Mouse (Mus musculus) frontal cortex, postnatal 36 days (tissue): ENCODE measurements around the gene Grn.
"Not testable (repeated sequence)": the region's sequence is repeated elsewhere in the genome, so short reads cannot be mapped to it uniquely, and the experiment has no call there.

Experiments used
- DNase-seq, 2 experiments: peaks; one replicate each; pipeline ENCODE4 v3.0.0; 2022; ENCODE audit warnings: low spot score in 2 of 2

The Grn gene

DNA sequence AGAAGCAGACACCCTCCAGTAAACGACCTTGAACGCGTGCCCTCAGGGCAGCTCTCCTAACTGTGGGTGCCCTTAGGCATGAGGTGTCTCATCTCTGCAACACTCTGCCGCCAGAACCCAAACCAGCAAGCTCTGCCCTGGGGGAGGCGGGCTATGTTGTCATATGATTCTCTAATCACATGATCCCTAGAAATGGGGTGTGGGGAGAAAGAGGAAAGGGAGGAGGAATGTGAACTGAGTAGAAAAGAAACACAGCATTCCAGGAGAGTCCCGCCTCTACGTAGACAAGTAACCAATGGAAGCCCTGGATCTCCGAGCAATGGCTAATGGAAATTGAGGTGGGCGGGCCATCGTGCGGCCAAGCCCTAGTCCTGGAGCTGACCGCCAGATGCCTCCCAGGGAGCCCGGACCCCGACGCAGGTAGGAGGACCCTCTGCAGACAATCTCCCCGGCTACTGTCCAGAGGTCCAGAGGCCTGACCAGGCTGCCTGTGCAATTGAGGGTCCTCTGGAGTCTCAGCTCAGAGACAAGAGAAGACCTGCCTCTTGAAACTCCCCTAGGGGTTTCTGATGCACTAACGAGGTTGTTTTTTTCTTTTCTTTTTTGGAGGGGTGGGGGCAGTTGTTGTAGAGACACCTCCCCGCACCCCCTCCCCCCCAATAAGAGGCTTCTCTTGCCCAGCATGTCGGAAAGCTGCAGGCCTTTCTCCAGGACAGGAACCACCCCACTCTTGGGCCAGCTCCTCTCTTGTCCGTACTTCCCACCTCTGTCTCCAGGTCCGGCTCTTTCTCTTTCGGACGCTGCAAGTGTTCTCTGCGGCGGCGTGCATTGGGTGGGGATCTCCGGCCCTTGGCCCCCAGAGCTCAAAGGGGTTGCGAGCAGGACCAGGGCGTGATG, at the start of gene Grn:
Gene Grn, plus strand, starts transcription at position 195 of the 897 bp plus-strand sequence.
- peak; percentile 86 to 94 for DNase-seq

DNA sequence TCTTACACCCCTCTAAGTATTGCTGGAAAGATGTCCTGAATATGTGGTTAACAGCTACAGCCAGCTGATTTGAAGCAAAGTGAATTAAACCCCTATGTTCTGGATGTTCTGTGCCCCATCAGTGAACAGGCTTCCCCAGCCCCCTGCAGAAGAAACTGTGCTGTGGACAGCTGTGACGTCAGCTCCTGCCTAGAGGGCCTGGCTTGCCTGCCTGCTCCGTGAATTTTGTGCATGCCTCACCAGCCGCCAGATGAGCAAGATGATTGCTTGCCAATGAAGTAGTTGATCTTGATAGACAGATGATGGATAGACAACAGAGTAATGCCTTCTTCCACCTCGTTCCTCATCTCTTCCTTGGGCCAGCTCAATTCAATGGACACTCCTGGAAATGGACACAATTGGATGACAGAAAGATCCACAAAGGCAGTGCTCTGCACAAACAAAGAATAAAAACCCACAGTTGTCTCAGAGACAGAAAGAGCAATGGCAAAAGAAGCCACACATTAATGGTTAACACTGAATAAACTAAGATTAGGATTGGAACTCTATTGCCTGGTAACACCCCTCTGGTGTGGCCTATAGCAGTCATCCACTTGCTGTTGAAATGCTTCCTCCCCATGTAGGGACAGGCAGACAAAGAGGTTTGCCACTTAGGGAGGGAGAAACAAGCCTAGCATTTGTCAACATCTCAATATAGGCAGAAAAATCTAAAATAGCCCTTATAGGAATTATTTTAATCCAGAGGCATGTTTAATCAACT, 48.6 kb upstream of the Grn start:
- DNase-seq: no peak

DNA sequence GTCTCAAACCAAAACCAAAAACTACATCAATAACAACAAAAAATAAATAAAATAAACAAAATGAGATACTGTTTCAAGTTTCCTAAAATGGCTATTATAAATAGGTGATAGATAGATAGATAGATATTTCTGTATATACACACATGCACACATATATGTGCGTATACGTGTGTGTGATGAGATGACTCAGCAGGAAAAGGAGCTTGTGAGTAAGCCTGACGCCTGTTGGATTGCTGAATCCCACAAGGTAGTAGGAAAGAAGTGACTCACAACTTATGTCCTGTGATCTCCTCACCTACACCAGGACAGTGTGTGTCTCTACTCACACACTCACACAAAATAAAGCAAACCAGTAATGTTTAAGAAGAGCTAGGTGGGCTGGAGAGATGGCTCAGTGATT, 47.3 kb upstream of the Grn start:
- no peak for DNase-seq

DNA sequence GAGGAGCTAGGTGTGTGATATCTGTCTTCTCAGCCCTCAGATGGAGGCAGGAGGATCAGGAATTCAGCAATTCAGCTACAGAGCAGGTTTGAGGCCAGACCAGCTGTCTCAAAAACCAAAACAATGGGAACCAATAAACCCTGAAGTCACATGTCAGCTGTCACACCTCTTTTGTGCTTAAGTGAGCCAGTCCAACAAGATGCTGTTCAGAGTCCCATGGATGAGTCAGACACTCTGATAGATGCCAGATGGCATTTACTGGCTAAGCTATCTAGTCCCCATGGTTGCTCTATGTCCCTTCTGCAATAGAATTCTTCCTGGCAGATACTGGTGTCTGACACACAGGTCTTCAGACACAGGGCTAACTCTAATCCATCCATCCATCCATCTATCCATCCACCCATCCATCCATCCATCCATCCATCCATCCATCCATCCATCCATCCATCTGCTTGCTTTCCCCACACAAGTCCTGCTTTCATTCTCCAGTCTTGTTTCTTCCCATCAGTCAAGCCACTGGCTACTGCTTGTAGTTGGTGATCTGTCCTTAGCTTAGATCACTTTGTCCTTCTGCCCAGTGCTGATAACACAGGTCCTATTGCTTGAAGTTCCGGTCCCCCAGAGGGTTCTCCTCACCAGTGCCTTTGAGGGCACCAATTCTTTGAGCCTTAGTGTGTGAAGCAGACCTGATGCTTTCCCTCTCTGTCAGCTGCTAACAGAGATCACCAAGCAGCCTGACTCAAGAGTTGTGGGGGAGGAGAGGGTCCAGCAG, 46.6 kb upstream of the Grn start:
- no peak for DNase-seq

DNA sequence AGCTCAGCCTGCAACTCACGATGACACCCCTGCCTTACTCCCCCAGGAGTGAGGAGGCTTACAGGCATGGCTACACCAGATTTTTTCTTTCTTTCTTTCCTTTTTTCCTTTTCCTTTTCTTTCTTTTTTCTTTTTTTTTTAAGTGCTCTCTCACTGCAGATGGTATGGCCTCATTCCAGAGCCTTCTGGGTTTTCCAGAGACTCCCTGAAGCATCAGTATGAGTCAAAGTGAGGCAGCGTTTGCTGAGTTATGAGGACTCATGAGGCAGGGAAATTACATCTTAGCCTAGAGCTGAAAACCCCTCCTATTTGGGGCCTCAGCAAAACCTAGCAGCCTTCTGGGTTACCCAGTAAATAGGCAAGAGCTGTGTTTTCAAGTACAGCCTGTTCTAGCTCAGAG, 45.7 kb upstream of the Grn start:
- peak in 1 of 2 experiments; percentile 65 for DNase-seq

DNA sequence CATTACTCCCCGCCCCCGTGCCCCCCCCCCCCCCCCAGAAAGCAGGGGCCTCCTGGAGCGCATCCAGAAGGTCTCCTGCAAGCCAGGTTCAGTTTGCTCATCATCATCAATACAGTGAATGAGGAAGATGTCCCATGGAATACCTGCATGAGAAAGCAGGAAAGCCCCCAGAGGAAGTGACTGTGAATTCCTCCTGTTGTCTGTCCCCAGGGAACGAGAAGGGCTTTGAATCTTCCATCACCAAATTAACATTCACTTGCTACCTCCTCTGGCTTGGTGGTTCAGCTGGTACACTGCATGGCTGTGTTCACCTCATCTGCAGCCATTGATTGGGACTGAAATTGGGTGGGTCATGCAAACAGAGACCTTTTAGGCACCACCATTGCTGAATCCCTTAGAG, 45.0 kb upstream of the Grn start:
- no peak for DNase-seq

DNA sequence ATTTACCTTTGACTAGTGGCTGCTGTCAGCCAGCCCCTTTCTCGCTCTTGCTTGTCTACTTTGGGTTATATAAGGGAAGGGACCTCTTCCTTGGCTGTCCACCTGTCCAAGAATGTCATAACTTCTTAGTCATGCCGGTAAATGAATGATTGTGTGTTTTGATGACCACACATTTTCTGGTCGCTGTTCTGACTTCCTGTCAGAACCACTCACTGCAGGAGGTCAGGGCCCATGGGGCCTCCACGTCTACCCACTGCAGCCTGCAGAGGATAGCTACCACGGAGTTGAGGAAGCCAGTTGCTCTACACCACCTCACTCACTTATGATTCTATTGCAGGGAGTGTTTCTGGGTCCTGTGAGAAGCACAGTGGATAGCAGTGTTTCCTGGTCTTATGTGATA, 44.0 kb upstream of the Grn start:
- no peak for DNase-seq

DNA sequence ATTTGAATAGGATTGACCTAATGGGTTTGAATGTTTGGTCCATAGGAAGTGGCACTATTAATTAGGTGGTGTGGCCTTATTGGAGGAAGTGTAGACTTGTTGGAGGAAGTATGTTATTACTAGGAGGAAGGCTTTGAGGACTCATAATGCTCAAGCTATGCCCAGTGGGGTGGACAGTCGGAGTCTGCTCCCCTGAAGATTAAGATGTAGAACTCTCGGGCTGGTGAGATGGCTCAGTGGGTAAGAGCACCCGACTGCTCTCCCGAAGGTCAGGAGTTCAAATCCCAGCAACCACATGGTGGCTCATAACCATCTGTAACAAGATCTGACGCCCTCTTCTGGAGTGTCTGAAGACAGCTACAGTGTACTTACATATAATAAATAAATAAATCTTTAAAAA, 40.7 kb upstream of the Grn start:
- not testable (repeated sequence) for DNase-seq

DNA sequence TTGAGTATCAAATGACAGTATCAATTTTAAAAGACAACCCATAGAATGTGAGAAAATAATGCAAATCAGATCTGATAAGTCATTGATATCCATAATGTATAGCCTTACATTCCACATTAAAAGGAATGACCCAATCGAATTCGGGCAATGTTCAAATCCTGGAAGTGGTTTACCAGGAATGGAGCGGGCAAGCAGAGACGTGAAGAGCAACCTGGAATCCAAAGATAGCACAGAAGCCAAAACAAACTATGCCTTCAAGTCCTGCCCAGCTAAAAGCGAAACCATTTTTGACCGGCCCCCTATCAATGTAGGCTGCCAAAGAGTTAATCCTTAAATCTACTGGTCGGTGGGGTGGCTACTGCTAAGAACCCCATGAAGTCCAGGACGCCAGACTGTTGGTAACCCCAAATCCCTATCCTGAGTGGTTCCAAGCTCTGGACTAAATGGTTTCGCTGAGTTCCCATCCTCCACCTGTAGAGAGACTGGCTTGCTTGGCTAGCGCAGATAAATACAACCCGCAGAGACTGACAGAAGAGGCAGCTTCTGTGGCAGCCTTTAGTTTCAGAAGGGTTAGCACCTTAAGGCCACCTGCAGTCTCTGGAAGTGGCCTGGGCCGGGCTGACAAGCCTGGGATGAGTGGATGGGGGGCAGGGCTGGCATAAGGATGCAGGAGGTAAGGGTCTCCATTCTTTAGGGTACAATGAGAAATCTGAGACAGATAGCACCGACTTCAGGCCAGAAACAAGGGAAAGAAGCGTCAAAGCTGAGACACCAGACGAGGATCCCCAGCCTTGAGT, 37.5 kb upstream of the Grn start:
- no peak for DNase-seq

DNA sequence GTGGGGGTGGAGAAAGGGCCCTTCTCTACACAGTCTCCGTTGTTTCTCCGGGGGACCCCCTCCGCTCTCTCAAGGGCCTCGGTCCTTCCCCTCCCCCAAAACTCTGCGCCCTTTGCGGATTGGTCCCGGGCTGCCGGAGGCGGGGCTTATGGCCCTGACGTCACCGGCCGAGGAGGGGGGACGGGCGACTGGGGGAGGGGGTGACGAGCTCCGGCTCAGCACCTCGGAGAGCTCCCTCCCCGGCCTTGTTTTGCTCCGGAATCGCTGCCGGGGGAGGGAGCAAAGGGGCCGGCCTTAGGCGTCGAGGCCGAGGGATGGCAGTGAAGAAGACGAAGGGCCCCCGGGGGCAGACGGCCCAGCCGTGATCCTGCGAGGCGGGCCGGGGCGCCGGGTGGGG, 36.9 kb upstream of the Grn start, which contains the start of gene Rundc3a:
Gene Rundc3a, plus strand, starts transcription at position 166 of the 397 bp plus-strand sequence.
- DNase-seq: peak; percentile 95

DNA sequence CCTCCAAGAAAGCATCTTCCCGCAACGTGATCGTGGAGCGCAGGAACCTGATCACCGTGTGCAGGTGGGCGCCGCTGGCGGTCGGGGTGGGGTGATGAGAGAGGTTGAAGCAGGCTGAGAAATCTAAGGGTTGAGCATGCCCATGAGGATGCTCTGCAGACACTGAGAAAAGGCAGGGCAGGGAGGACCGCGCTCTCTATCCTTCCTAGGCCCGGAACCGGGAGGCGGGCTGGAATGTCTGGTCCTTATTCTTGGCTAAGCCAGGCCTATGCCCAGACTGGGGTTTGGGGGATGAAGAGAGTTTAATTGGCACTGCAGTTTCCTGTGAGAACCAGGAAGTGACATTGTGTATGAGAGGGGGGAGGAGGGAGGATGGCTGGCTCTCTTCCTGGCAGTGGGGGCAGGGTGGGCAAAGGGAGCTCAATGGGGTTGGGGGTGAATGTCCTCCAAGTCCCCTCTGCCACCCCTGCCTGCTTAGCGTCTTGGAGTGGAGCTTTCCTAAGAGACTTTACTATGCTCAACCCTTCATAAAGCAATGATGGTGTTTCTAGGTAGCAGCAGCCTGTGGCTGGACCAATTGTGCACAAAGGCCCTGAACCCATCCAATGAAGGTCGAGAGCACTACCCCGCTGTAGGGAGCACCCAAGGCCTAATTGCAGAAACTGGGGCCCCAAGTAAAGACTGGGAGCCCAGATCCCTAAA, 36.2 kb upstream of the Grn start:
- peak; percentile 58 for DNase-seq

DNA sequence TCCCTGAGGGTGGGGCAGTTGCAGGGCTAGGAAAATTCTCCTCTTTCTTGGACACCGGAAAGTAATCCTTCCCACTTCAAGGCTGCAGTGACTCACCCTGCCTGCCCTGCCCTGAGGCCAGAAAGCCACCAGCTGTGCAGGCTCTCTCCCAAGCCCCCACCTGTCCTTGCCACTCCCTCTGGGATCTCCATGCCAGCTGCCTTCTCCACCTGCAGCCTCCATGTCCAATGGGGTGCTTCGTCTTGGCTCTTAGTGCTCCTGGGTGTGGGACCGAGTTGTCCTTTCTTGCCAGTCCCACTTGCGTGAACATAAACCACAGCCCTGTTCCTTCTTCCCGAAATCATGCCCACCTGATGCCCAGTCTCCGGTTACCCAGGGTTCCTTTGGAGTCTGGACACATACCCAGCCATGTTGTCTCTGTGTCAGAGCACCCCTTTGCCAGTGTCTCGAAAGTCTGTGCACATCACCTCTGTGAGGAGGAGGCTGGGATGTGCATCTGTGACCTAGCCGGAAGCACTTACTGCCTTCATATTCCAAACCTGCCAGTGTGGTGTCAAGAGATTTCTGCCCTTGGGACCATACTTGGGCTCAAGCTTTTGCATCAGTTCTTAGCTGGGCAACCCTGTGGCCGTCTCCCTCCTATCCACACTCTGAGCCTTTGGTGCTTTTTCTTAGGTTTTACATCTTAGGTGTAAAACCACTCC, 35.5 kb upstream of the Grn start:
- no peak for DNase-seq

DNA sequence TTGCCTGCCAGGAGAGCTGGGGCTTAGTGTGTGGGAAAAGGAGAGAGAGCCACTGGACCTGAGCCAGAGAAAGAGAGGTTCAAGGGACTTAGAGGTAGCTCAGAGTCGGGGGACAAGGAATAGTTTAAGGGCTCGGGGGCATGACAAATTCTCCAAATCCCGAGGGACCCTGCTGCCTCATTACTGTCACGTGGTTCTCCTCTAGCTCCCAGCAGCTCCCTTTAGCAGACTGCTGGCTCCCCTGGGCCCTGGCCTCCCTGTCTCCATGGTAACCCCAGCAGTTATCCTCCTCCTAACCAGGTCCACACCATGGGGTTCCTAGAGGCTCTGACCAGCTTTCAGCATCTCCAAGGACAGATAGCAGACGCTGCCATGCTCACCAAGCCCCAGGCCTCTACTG, 34.9 kb upstream of the Grn start:
- DNase-seq: no peak

DNA sequence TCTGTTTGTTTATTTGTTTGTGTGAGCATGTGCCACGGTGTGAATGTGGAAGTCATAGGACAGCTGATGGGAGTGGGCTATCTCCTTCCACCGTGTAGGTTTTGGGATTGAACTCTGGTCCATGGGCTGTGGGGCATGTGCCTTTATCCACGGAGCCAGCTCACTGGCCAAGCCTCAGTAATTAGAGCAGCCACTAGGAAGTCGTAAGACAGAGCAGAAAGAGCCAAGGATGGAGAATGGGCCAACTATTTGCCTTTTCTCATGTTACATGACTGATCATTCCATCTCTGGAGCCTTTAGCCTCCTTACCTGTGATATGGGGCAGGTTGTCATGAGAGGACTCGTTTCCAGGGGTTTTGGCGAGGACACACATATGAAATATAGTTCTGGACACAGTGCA, 33.9 kb upstream of the Grn start:
- no peak for DNase-seq

DNA sequence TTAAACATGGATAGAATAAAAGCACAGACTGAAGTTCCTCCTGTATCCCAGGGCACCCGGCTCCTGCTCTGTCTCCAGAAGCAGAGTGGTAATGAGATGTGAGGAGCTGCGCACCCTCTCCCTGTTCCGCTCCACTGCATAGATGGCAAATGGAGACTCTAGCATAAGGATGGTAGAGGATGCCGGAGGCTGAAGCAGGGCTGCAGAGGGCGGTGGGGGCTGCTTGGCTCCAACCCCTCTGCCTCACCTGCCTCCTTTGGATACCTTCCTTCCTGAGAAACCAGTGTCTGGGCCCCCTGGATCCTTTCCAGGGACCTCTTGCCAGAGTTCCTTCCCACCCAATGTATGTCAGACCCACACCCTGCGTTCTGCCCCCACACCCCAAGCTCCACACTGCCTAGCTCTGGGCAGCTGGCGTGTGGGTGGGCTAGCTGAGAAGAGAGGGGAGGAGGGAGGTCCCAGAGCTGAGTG, 33.4 kb upstream of the Grn start:
- DNase-seq: peak; percentile 63 to 65

DNA sequence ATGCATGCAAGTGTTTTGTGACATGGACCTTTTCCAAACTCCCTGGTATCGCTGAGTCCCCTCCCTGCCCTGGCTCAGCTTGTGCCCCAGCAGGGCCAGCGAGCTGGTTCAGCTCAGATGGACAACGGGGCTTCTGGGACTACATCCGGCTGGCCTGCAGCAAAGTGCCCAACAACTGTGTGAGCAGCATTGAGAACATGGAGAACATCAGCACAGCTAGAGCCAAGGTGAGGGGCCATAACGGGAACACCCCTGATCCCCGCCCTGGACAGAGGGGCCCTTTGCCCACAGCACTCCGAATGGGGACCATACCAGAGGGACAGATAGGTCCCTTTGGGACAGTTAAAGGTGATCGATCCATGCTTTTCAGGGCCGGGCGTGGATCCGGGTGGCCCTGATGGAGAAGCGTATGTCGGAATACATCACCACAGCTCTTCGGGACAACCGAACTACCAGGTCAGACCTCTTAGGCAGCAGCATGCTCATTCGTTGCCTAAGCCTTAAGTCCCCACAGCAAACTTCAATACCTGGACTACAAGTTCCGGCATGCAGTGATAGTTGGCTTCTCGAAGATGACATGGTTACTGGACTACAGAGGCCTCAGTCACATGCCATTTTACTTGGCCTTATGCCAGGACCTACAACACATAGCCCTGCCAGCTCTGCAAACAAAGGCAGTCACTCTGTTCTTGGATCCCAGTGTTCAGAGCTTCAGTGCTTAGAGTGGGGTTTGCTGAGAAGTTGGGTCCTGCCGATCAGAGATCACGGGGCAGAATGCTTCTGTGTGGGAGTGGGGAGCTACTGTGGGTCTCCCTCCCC, 31.9 kb upstream of the Grn start:
- DNase-seq: peak in 1 of 2 experiments; percentile 58

DNA sequence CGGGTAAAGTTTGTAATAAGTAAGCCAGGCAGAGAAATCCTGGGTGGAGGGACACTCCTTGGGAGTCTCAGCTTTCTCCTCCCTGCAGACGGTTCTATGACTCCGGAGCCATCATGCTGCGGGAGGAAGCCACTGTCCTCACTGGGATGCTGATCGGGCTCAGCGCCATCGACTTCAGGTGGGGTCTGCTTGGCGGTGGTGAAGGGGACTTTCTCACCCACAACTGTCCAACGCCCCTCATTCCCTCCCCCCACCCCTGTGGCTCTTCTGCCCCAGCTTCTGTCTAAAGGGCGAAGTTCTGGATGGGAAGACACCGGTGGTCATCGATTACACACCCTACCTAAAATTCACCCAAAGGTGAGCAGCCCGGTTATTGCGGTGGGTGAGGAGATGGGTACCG, 31.0 kb upstream of the Grn start:
- no peak for DNase-seq

DNA sequence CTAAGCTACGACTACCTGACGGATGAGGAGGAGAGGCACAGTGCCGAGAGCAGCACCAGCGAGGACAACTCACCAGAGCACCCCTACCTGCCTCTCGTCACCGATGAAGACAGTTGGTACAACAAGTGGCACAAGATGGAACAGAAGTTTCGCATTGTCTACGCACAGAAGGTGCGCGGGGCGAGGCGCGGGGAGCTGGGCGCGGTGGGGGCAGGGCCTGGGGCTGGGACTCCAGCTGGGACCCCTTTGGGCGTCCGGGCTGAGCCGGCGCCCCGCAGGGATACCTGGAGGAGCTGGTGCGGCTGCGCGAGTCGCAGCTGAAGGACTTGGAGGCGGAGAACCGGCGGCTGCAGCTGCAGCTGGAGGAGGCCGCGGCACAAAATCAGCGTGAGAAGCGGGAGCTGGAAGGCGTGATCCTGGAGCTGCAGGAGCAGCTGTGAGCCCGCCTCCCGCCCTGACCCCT, 30.5 kb upstream of the Grn start:
- no peak for DNase-seq

DNA sequence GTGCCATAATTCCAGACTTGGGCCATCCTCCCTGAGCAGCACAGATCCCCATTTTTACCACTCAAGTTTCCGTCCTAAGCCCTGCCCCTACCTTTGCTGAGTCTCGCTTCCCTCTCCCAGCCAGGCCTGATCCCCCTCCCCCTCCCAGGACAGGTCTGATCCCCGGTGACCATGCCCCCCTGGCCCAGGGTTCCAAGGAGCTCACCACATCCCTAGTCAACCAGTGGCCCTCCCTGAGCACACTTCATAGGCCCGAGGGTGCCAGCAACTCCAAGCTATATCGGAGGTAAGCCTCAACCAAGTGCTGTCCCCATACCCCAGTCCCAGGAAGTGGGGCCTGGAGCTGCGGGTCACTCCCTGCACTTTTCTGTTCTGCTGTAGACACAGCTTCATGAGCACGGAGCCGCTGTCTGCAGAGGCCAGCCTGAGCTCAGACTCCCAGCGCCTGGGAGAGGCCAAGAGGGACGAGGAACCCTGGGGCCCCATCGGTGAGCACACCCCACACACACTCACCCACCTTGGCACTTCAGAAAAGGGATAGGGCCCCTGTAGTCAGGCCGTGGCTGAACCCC, 29.5 kb upstream of the Grn start:
- DNase-seq: no peak
